Mouse (Mus musculus) spleen, adult 2 months (tissue): ENCODE results near the gene Herc3.

Experiments
- CTCF ChIP-seq: fragments of 200-500 bp; IDR thresholded peaks from 2 replicates; pipeline ENCODE4 v1.5.1; 2011; ENCODE audit warnings: mild to moderate bottlenecking, inconsistent platforms; ENCODE audit not compliant: insufficient read depth, insufficient read length, insufficient replicate concordance; ENCODE audit errors: extremely low read depth
- POLR2A ChIP-seq: fragments of 200-500 bp; IDR thresholded peaks from 2 replicates; pipeline ENCODE4 v1.6.1; 2011; ENCODE audit warnings: low read depth, low read length, inconsistent platforms

- no peak for TF ChIP-seq CTCF
- TF ChIP-seq POLR2A: no peak
Measured at GRCm38 (mm10) chr6:58921623-58922022, 90.4 kb downstream of the Herc3 start.
